Mouse (Mus musculus): ENCODE results near the gene C130050O18Rik. TPM values are rescaled to one million over a fixed set of nuclear protein-coding genes. Genes with fewer than 3 reads are reported as not detected.

Gene C130050O18Rik
- total RNA-seq, 2 experiments from 2014 or later = 0.12 to 0.21 TPM

DNA sequence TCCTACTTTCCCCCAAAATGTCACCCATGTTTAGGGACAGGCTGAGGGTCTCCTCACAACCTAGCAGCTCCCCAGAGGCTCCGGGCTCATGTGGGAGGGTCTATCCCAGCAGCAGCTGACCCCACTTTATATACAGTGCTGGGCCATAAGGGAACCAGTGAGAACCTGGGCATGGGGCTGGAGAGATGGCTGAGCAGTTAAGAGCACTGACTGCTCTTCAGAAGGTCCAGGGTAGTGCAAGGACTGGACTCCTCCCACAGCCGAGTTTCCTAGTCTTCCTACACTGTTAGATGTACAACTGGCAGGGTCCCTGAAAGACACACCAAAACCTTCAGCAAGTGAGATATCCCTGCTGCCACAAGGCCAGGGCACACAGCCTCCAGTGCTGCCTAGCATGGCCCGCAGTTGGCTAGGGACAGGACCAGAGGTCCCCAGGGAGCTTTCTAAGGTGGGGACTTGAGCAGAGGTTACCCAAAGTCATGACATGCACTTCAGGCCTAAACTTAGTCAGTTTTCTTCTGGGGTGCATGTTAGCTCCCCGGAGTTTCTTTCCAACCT is 7.6 kb upstream of the C130050O18Rik start:
- DNase-seq (ENCODE audit: low spot score) = no peak

DNA sequence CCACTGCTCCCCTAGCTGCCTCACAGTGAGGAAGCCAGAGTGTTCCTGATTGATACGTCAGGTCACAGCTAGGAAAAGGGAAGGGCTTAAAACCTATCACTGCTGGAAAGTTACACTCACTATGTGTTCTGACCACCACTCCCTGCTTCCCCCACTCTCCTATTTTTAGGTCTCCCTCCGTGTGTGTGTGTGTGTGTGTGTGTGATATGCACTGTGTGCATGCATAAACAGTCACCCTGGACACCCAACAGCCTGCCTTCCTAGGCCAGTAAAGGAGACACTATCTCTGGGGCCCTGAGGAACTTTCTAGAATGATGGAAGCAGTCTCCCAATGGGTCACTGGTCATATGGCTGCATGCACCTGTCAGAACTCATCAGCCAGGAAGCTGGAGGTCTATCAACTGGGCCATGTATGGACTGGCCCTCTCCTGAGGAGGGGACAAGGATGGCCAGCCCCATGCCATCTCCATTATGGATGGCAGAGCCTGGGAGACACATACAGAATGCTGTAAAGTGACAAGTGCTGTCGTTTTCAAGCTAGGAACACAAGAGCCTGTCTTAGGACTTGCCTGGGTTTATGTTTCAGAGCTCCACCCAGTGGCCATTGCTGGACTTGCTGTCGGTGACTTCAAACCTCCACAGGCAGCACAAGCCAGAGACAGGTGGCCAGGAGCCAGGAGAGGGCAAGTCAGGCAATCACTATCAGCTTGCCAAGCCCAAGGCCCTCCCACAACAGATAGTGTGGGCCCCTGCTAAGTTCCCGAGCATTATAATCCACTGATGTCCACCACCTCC is 6.9 kb upstream of the C130050O18Rik start:
- DNase-seq (ENCODE audit: low spot score) = peak; percentile 95

DNA sequence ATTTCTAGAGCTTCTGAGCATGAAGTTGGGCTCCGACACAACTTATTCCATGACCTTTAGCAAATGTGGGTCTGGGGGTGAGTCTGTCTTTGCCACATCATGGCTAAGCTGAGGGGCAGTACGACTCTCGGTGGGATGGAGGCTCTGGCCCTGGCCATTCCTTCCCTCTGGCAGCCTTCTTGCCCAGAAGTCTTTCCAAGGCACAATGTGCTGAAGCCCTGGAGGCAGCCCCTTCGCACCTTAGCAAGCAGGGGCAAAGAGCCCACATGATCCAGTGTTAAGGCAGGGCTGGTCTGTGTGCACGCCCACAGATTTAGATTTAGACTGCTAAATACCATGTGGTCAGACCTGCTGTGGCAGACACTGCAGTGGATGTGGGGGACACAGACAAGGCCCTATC is 6.3 kb upstream of the C130050O18Rik start:
- DNase-seq (ENCODE audit: low spot score) = no peak

DNA sequence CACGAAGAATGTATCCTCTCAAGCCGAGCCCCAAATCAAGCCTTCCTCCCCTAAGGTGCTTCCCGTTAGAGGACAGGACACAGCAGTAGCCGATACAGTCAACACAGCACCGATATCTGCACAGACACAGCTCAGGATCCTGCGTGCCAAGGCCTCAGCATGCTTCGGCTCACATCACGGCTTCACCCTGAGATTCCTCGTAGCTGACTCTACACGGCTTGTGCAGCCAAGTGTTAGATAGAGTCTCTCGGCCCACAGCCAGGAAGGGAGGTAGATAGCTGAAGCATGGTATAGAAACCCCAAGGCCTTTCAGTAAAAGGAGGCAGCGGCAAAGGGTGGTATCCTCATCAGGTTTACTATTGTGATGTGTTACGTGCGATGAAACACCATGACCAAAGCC is 5.1 kb upstream of the C130050O18Rik start:
- no peak for DNase-seq (ENCODE audit: low spot score)

DNA sequence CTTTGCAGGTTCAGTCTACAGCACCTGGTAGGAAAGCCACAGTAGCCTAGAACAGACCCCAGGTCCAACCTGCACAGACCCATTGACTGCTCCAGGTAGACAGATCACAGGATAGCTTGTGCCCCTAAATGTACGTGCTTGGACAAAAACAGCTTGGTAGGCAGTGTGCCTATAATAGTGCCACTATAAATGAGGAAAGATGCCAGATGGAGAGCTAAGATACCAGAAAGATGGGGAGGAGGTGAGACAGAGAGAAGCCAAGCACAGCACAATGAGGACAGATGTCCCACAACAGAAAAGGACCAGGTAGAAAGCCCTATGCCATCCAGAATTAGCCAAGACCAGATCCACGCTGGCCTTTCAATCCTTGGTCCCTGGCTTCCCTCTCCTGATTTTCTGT is 3.0 kb upstream of the C130050O18Rik start:
- no peak for DNase-seq (ENCODE audit: low spot score)

DNA sequence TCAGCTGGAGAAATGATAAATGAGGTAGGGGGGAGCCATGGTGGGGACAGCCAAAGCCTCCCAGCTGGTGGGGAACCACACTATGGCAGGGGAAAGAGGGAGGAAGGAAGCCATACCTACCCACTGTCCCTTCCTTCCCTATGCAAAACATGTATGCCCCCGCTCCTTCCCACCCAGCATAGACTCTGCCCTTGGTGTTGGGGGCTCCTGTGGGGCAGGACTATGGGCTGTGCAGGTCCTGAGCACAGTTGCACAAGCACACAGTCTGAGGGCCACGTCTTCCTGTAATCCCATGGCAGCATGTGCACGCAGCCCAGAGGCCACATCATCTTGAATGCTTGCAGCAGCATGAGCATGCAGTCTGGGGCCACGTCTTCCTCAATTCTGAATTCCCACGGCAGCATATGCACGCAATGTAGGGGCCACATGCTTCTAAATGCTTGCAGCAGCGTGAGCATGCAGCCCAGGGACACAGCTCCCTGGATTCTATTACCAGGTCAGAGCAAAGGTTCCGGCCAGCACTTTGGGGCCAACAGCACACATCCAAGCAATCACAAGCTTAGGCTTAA is 1.3 kb upstream of the C130050O18Rik start:
- DNase-seq (ENCODE audit: low spot score) = no peak

DNA sequence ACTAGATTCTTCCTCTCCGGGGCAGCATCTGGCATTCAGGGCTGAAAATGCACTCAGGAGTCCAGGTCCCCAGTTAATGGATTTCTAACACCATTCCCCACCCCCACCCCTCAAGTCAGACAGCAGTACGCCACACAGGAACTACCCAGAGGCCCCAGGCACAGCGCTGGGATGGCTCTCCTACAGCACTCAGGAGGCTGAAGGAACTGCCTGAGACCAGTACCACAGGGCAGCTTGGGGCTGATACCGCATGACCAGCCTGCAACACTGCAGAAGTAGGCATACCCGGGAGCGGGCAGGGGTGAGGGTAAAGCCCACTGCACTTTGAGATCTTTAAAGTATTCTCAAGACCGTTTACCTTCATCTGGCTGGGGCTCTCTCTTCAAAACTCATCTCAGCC is 398 bp downstream of the C130050O18Rik start:
- DNase-seq (ENCODE audit: low spot score) = no peak

DNA sequence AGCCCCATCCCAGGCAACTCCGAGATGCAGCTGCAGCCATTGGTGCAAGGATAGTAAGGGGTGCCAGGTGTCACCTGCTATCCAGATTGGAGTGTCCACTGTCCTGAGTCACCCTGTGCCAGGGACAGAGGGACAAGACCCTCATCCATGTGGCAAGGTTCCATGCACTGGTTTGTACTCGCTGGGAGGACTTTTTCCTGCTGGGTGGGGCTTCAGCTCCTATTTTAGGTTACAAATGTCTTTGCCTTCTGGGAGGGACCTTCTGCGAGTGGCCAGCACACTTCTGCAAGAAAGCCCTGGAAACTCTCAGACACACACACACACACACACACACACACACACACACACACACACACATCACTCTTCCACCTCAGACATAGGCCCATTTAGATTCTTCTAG is 873 bp downstream of the C130050O18Rik start:
- no peak for DNase-seq (ENCODE audit: low spot score)

DNA sequence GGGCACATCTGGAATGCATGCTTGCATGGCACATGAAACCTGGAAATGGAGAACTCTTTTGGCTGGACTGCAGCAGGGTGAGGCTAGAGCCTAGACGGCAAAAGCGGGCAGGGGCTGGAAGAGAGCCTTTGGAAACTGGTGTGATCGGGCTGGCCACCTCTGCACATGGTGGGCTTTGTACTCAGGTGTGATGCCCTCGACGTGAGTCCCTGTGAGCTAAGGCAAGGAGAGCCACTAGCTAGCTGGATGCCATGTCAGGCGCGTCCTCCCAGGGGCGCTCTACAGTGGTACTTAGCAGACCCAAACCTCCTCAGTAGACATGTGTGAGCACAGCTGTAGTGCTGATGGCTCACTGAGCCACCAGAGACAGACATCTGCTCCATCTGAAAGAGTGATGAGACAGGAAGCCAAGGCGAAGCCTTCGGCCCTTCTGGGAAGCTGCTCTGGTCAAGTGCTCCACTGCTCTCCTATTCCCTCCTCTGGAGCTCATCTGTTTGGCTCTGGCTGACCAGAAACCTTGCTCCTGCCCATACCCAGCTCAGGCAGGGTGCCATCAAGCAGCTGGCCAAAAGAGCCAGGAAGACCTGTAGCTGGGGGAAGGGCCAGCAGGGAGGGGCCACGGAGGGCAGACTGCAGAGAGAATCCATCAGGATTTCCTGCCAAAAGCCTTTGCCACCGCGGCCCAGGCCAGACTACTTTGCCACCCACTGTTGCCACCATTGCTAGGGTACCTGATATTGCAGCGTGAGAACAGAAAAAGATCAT is 2.2 kb downstream of the C130050O18Rik start:
- DNase-seq (ENCODE audit: low spot score) = peak; percentile 56

DNA sequence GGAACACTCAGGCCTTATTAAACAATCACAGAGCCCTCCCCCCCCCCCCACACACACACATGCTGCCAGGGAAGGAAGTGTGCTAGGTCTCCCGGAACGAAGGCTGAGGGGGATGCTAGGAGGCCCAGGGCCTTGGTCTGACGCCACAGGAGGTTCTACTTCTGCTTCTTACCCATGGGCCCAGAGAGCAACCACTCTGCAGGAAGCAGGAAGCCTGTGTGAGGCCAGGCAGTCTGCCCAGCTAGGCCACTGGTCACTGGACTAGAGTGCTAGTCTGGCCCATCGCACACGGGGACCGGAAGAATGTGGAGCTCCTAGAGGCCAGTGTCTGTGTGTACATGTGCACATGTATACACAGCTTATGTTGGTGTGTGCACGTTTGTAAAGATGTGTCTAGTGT is 3.4 kb downstream of the C130050O18Rik start:
- no peak for DNase-seq (ENCODE audit: low spot score)

DNA sequence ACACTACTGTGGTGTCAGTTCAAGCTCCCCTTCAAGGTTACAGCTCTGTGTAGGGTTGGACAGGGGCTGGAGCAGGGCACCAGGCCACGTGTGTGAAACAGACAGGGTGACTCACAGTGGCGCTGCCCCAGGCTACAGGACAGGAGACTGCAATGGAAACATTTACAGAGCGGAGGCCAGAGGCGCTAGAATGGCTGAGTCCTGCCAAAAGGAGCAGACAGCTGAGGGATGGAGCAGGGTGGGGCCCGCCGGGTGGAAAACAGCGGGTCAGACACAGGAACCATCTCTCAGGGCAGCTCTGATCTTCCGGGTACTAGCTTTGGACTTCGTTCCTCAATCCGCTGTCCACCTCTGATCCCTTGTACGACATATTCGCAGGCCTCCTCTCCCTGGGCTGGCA is 4.3 kb downstream of the C130050O18Rik start:
- DNase-seq (ENCODE audit: low spot score) = peak; percentile 86

DNA sequence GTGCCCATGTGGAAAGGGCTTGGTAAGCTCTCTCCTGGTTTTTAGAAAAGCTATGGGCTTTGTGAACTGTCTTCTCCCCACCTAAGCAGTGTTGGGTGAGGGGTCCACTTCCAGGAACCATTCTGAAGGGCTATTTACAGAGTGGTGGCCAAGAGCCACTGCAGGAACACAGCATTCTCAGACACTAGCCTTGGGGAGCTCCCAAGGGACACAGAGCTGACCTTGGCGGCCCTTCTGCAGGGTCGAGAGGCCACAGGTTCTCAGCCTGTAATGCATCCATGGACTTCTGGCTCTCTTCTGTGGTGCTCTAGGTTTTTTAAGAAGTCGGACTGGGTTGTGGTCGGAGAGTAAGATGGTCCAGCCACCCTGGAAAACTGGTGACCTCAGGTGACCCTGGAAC is 5.0 kb downstream of the C130050O18Rik start:
- no peak for DNase-seq (ENCODE audit: low spot score)

DNA sequence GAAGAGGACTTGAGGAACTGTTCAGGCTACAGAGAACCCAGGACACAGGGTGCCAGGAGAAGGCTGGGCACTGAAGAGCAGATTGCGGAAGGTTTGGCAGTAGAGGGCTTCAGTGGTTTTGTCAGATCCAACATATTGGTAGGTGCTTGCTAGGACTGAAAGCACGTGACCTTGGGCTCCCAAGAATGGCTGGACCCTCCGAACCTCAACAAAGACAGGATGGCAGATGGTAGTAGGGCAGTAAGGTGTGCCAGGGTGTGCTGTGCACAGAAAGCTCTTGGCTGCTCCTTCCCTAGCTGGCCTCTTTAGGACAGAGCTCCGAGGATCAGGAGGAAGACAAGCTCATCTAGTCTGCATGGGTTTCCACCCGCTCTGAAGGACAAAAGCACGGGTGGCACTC is 6.0 kb downstream of the C130050O18Rik start:
- no peak for DNase-seq (ENCODE audit: low spot score)

DNA sequence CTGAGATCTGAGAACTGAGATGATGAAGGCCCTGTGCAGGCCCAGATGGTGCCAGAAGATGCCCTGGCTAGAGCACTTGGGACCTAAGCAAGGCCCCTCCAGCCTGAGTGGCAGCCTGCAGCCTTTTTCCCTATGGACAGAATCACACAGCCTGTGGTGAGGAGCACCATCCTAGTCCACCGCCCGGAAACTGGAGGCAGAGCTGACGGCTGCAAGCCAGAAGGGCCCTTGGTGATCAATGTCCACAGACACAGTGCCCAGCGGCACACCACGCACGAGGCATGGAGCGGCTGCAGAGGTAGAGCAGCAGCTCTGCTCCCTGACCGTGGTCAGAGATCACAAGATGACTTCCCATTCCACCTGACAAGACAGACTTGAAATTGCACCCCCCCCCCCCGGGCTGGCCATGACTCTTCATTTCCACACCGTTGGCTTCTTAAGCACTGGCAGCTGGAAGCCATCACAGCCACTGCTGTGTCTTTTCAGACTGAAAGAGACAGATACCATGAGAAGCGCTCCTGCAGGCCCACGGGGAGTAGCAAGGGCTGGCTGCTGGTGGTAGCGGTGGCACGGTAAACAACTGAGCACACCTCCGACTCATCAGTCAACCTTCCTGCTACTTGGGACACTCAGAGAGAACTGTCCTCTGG is 6.7 kb downstream of the C130050O18Rik start:
- DNase-seq (ENCODE audit: low spot score) = no peak

DNA sequence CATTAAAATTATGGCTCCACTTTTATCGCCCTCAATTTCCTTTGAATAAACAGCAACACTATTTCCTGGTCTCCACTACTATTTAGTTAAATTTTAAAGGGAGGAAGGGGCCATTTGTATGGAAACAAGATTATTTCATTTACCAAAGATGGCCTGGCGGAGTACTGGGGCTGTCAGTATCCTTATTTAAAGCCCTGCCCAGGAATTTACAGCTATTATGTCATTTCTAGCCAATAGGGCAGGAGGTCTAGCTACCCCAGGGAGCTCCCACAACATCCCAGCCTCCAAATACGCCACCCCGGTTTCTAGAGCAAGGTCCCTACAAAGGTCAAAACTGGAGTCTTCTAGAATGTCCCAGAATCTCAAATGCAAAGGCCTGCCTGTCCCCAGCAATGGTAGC is 8.5 kb downstream of the C130050O18Rik start:
- no peak for DNase-seq (ENCODE audit: low spot score)

DNA sequence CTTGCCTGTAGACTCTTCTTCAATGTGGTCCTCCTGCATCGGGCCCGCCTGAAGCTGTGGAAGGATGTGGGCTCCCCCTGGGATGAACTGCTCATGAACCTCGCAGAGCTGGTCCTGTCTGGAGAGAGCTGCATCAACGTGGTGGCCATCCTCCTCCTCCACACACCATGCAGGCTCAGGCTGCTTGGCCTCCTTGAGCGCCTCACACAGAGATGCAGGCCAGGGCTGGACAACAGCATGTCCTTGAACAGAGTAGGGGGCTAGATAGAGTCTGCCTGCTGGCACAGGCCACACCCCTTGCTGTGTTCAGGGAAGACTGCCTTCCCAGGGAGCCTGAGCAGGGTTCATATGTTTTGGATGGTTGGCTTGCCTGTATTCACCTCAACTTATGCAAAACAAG is 9.9 kb downstream of the C130050O18Rik start:
- no peak for DNase-seq (ENCODE audit: low spot score)

DNA sequence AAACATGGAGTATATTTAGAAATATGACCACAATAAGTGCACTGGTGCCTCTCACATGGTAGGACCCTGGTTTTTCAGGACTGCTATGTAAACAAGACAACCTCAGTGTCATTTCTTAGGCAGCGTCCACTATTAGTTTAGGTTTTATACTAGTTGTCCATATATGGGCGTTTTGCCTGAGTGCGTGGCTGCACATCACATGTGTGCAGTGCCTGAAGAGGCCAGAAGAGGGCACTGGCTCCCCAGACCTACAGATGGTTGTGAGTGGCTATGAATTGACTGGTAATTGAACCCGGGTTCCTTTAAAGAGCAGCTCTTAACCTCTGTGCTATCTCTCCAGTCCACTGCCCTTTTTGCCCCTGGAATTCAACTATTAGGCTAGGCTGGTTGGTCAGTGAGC is 11.9 kb downstream of the C130050O18Rik start:
- DNase-seq (ENCODE audit: low spot score) = no peak

DNA sequence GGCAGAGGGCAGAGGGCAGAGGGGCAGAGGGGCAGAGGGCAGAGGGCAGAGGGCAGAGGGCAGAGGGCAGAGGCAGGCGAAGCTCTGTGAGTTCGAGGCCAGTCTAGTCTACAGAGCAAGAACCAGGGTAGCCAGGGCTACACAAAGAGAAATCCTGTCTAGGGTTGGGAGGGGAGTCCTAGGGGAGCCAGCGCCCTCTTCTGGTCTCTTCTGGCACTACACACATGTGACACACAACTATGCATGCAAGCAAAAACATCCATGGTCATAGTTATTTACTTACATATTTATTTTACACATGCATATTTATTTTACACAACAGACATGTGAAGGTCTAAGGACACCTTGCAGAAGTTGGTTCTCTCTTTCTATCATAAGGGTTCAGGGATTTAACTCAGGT is 12.4 kb downstream of the C130050O18Rik start:
- no peak for DNase-seq (ENCODE audit: low spot score)

DNA sequence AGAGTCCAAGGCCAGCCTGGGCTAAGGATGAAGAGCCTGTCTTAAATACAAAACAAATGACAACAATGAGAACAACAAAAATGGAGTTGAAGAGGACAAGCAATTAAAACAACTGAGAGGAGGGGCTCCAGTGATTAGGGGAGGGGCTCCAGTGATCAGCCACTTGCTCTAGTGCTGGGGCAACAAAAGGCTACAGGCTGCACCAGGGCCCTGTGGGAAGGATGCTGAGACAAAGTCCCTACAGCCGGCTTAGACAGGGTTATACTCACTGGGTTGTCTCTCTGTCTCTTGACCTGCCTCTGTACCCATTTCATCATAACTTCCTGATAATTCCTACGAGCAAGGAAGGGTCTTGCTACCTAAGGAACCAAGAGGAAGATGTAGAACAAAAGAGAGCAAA is 13.0 kb downstream of the C130050O18Rik start:
- no peak for DNase-seq (ENCODE audit: low spot score)

DNA sequence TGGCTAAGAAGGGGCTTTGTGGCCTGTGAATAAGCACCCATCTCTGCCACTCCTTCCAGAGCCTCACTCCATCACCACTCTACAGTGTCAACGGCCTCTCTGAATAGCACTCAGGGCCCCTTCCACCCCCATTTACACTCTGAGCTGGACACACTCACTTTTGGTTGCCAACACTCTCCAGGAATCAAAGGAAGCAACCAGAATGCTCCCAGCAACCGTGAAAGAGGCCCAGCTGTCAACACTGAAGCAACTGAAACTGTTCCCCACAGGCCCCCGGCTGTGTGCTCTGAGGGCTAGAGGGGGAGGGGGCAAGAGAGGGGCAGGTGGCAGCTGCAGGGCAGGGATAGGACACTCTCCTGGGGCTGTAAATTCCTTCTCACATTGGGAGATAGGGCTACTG is 13.6 kb downstream of the C130050O18Rik start:
- DNase-seq (ENCODE audit: low spot score) = no peak

DNA sequence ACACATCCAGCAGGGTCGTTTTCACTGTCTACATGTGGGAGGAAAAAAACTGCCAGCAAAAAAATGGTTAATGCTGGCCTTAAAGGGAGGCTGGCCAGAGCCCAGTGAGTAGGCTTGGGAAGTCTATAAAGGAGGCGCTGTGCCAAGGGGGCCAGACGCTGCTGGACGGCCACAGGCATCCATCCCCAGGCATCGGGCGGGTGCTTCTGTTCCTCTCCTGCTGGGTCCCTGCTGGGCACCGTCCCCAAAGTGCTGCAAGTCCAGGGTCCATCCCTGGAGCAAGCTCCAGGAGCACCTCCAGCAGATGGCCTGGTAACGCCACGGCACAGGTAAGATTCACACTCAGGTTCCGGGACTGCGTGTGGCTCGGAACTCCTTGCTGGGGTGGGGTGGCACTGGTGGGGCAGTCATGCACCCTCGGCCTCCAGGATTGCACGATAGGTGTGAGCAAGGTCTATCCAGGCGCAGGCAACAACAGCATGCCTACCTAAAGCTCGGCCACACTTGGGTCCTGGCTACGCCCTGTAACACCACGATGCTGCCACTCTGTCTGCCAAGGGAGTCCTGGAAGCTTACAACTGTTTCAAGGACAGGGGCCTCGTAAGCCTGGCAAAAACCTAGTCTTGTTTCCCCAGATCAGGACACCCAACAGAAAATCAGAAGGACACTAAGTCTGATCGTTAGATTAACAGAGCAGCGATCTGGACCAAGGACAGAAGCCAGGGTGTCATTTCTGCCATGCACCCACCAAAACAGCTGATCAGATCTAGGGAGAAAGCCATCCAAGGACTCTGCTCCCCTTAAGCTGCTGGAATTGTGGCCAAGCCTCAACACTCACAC is 18.2 kb downstream of the C130050O18Rik start, which contains the start of gene Gper1:
TSS of gene Gper1 (plus strand) at position 126 of the 840 bp plus-strand sequence.
- DNase-seq (ENCODE audit: low spot score) = no peak

Data from gastrocnemius, adult 18-20 months (tissue).